Mouse (Mus musculus) testis, adult 2 months (tissue): ENCODE measurements around the gene Chst8. TPM values are rescaled to one million over a fixed set of nuclear protein-coding genes. Genes with fewer than 3 reads are reported as not detected.

ENCODE experiments used
- H3K27ac ChIP-seq: fragments of 200-500 bp; 2 replicates; pipeline ENCODE4 v1.5.1; 2012; ENCODE audit warnings: low read depth, low read length; ENCODE audit not compliant: control insufficient read depth, insufficient read depth
- H3K27me3 ChIP-seq: fragments of 200-500 bp; 2 replicates; pipeline ENCODE4 v1.6.1; 2012; ENCODE audit warnings: mild to moderate bottlenecking, low read length, moderate library complexity; ENCODE audit not compliant: control insufficient read depth, insufficient read depth
- H3K36me3 ChIP-seq: fragments of 200-500 bp; 2 replicates; pipeline ENCODE4 v1.6.1; 2012; ENCODE audit warnings: mild to moderate bottlenecking, low read length; ENCODE audit not compliant: control insufficient read depth, insufficient read depth
- H3K4me1 ChIP-seq: fragments of 200-500 bp; 2 replicates; pipeline ENCODE4 v1.6.1; 2012; ENCODE audit warnings: low read length; ENCODE audit not compliant: control insufficient read depth, insufficient read depth
- H3K4me3 ChIP-seq: fragments of 200-500 bp; 2 replicates; pipeline ENCODE4 v1.5.1; 2012; ENCODE audit warnings: low read depth, mild to moderate bottlenecking, low read length, moderate library complexity, mixed read lengths; ENCODE audit not compliant: control insufficient read depth
- CTCF ChIP-seq: fragments of 200-500 bp; IDR thresholded peaks from 2 replicates; pipeline ENCODE4 v1.5.1; 2012; ENCODE audit warnings: low read depth, mild to moderate bottlenecking, inconsistent platforms, low read length, moderate library complexity; ENCODE audit not compliant: control insufficient read depth, insufficient read depth, insufficient replicate concordance
- POLR2A ChIP-seq: fragments of 200-500 bp; IDR thresholded peaks from 2 replicates; pipeline ENCODE4 v1.6.1; 2012; ENCODE audit warnings: low read depth, mild to moderate bottlenecking, inconsistent platforms, low read length, moderate library complexity; ENCODE audit not compliant: control insufficient read depth
- polyA plus RNA-seq: library from polyadenylated mRNA; depleted of rRNA; stranded (reverse); fragments of >200 nt; gene quantifications from 2 replicates; pipeline ENCODE4 v1.2.3, GENCODE M21; 2012

The Chst8 gene
- polyA plus RNA-seq, 1 experiment, result not detected

- H3K4me3 ChIP-seq, result no peak overlapping the region
- no peak overlapping the region for H3K27ac ChIP-seq
- H3K27me3 ChIP-seq, result no peaks in the 10 kb centered on the region
- H3K36me3 ChIP-seq, result no peaks in the 10 kb centered on the region
- TF ChIP-seq POLR2A (no peak), CTCF (no peak)
- H3K4me1 ChIP-seq, result no peaks in the 10 kb centered on the region
Observed at GRCm38 (mm10) chr7:34764250-34765148, 48.0 kb downstream of the Chst8 start.

- no peak for TF ChIP-seq CTCF
- TF ChIP-seq POLR2A, result no peak
- Histone ChIP-seq H3K4me3 (no peak overlapping the region), H3K27ac (no peak overlapping the region), H3K27me3 (no peaks in the 10 kb centered on the region), H3K4me1 (no peaks in the 10 kb centered on the region; the same call in none of the 2 replicates), H3K36me3 (no peaks in the 10 kb centered on the region)
Observed at GRCm38 (mm10) chr7:34759378-34759822, 53.1 kb downstream of the Chst8 start.

- no peak overlapping the region for H3K4me3 ChIP-seq
- no peaks in the 10 kb centered on the region for H3K36me3 ChIP-seq
- H3K4me1 ChIP-seq, result no peaks in the 10 kb centered on the region; the same call in none of the 2 replicates
- no peaks in the 10 kb centered on the region for H3K27me3 ChIP-seq
- no peak overlapping the region for H3K27ac ChIP-seq
- TF ChIP-seq POLR2A (no peak), CTCF (no peak)
Observed at GRCm38 (mm10) chr7:34758721-34759120, 53.8 kb downstream of the Chst8 start.

GRCm38 (mm10) chr7:34757513-34757912 lies 55.0 kb downstream of the Chst8 start:
- Histone ChIP-seq H3K27me3 (no peaks in the 10 kb centered on the region; the same call in 1 of the 2 replicates), H3K36me3 (no peaks in the 10 kb centered on the region), H3K27ac (no peak overlapping the region), H3K4me3 (no peak overlapping the region), H3K4me1 (peaks cover 6% of the 10 kb centered on the region)
- TF ChIP-seq POLR2A, result no peak
- peak; percentile 72; the same call in 1 of the 2 replicates for TF ChIP-seq CTCF

- TF ChIP-seq CTCF (no peak), POLR2A (no peak)
- Histone ChIP-seq H3K27ac (no peak overlapping the region), H3K4me3 (0 out of 2 replicates have a peak overlapping the region, but pooled peaks have one; percentile 0), H3K4me1 (peaks cover 6% of the 10 kb centered on the region), H3K36me3 (no peaks in the 10 kb centered on the region), H3K27me3 (no peaks in the 10 kb centered on the region; the same call in 1 of the 2 replicates)
Observed at GRCm38 (mm10) chr7:34753140-34753886, 59.2 kb downstream of the Chst8 start.

GRCm38 (mm10) chr7:34752151-34752762 lies 60.3 kb downstream of the Chst8 start:
- Histone ChIP-seq H3K4me3 (no peak overlapping the region), H3K36me3 (no peaks in the 10 kb centered on the region), H3K4me1 (peaks cover 6% of the 10 kb centered on the region), H3K27me3 (no peaks in the 10 kb centered on the region; the same call in 1 of the 2 replicates), H3K27ac (no peak overlapping the region)
- TF ChIP-seq POLR2A, result no peak

- TF ChIP-seq CTCF, result no peak
- no peak for TF ChIP-seq POLR2A
- Histone ChIP-seq H3K4me3 (no peak overlapping the region), H3K4me1 (peaks cover 6% of the 10 kb centered on the region), H3K27ac (no peak overlapping the region), H3K27me3 (no peaks in the 10 kb centered on the region; the same call in 1 of the 2 replicates), H3K36me3 (no peaks in the 10 kb centered on the region)
Observed at GRCm38 (mm10) chr7:34750350-34750749, 62.2 kb downstream of the Chst8 start.
